Mouse (Mus musculus) urinary bladder, adult 2 months (tissue): ENCODE measurements around the gene Slco4a1. TPM values are rescaled to one million over a fixed set of nuclear protein-coding genes. Genes with fewer than 3 reads are reported as not detected.

Experiments used
- DNase-seq: peaks from one replicate; pipeline ENCODE4 v3.0.0; 2022; ENCODE audit warnings: low spot score
- polyA plus RNA-seq: library from polyadenylated mRNA; depleted of rRNA; stranded (reverse); fragments of >200 nt; gene quantifications from 2 replicates; pipeline ENCODE4 v1.2.3, GENCODE M21; 2012; rRNA removed

Gene Slco4a1
- polyA plus RNA-seq, 1 experiment, result 3.3 TPM

DNA sequence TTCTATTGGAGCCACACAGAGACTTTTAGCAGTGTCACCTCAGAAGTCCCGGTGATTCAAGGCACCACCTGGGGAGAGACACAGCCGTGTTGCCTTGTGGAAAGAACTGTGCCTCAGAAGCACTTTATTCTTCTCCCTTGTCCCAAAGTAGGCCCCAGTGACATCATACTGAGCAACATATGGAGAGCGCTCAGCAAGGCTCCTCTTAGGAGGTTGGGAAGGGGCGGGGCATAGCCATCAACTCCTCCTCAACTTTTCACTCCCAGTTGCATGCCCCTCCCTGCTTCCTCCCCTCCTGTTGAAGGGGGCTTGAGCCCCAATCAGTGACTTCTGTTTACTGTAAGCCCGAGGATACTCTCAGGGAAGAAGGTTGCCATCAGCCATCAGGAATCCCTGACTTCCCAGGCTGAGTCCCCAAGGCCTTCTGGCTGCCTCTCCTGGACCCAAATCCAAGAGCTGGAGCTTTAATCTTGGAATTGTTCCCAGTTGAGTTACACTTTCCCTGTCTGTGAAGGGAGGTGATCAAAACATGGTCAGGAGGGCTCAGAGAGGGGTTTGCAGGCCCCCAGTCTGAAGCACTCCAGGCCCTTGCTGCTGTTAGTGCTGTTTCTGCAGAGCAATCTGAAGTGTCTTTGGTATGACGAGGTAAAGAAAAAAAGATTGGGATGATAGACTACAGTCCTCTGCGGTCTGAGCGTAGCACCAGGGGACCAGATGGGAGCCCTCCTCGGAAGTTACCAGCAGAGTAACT is 45.3 kb downstream of the Slco4a1 start:
- no peak for DNase-seq

DNA sequence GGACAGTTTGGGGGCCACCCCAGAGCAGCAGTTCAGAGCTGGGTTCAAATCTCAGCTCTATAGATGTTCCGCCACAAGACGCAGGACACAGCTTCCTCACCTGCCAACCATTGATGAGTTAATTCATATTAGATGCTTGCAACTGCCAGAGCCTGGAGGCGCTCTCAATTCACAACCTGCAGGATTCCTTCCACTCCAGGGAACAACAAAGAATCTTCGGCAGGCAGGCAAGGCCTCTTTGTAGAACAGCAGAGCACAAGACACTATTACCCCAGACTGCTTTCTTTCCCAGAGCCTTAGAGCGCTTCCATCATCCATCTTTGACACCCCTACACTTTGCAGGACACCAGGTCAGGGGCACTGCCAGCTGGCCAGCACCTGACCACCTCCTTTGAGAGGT is 50.2 kb downstream of the Slco4a1 start:
- DNase-seq, result no peak

DNA sequence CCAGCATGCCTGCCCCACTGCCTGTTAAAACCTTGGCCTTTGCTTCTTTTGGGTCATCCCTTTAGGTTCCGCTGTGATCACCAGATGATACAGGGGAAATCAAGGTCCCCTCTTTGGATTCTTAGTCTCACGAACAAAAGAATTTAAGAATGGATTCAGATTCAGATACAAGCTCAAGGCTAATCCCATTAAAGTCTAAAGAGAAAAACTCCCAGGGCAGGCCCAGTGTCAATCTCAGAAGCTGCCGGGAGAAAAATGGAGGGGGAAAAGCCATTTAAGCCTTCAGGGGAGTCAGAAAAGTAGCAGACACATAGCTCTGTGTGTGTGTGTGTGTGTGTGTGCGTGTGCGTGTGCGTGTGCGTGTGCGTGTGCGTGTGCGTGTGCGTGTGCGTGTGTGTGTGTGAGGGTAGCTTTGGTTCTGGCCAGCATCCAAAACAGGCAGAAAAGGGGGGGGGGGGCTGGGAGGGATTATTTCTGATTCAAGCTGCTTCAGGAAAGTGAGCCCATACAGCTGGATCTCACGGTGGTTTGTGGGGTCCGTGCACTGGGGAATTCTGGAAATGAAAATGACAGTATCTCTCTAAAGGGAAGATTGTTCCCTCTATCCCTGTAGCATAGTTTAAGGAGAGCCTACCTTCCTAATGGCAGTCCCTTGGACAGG is 52.5 kb downstream of the Slco4a1 start:
- DNase-seq, result no peak

DNA sequence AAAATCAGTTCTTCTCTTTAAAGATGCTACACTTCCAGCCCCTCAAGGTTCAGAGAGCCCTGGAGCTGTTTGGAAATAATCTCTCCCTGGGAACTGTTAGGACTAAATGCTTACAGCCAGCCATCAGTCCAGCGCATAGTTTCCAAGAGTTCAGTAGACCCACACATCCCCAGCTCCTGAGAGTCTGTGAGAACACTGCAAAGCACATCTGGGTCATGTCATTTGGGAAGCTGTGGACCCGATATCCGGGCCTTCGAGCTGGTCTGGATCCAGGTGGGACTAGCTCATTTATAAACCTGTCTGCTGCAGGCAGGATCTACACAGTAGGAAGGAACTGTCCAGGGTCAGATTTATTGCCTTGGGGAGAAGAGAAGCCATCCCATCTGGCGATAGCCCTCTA is 54.8 kb downstream of the Slco4a1 start:
- no peak for DNase-seq

DNA sequence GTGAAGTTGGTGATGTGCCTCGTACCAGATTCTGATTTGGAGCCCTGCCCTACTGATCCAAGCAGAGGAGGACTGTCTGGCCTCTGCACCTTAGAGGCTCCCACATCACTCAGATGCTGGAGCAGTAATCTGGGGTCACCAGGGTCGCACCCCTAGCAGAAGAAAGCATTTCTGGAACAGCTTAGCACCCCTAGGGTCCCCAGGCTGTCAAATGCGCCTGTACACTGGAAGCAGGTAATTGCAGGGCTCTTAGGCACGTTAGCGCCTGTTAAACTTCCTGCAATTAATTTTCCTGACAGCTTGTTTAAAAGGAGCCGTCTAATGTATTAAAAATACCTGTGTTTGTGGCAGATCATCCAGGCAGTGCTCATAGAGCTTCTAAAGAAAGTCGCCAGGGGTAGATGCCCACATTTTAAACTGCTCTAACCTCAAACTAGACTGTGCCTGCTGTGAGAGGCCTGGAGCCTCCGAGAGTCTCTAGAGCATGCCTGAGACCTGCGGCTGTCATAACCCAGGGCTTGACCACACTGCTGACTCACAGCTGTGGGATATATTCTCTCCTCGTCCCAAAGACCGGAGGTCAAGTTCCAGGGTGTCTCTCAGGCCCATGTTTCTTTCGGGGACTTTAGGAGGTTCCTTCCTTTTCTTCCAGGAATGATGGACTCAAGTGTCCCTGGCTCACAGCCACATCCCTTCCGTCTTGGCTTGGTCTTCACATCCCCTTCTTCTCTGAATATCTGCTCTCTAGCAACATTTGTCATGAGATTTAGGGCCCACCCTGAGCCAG is 56.0 kb downstream of the Slco4a1 start:
- DNase-seq, result no peak

DNA sequence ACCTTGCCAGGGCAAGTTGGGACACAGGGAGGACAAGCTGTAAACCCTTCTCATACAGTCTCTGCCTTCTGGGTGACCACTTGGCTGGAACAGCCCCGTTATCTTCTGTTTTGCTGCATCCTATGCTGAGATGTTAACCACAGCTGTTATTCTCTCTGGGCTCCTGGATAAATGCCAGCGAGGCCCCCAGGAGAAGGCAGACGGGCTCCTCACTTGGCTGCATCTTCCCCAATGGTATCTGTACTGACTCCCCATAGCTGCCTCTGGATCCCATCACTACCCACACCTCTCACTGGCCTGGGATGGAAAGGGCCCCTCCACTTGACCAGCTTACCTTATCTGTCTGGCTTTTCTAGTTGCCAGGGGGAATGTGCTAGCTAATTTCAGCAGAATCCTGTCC is 57.0 kb downstream of the Slco4a1 start:
- no peak for DNase-seq

DNA sequence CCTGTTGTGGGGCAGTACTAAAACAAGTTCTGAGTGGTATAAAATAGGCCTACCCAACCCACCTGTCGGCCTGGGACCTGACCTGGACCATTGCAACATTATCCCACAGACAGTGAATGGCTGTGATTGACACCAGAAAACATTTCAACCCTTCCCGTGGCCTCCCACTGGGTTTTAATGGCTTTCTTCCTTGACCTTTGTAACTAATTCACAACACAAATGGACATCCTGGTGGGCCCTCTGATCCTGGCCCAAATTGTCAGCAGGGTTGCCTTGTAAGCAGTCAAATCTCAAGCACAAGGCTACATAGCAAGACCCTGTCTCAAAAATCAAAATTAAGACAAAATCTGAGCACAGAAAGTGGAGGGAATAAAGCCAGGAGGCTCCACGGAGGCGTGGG is 57.8 kb downstream of the Slco4a1 start:
- DNase-seq, result no peak

DNA sequence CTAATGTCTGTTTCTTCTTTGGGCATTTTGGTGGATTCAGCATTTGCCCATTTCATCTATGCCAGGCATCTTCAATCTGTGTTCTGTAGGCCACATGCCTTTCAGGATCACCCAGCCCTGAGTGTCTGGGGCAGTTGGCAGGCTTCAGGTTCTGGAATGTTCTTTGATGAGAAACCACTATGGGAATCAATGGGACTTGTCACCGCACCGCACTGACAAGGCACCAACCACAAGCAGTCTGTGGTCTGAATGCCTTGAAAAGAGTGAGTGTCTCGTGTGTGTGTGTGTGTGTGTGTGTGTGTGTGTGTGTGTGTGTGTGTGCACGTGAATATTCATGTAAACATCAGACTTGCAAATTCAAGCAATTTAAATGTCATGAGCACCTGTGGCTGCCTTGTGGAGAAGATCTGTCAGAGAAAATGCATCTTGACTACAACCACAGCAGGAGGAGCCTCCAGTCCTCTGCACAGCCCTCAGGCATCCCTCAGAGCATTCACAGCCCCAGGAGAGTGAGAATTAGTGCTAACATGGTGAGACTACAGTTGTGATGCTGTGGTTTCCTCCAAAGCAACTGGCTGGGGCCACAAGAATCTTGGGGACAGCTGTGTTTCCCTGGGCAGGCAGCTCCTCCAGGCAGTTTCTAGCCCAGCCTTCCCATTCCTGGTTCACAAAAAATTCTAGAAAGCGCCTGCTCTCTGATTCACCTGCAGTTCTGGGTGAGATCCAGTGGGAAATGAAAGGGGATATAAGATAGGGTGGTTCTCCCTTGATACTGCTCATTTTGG is 65.6 kb downstream of the Slco4a1 start:
- no peak for DNase-seq

DNA sequence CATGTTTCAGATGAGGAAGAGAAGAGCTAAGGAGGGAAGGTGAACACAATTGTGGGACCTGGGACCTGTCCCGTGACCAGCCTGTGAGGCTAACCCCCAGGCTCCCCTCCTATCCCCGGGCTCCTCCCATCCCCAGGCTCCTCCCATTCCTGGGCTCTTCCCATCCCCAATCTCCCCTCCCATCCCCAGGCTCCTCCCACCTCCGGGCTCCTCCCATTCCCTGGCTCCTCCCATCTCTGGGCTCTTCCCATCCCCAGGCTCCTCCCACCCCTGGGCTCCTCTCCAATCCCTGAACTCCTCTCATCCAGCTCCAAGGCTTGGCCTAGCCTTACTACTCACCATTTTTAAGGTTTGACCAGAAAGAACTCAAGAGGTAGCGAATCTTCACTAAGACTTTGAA is 66.8 kb downstream of the Slco4a1 start:
- DNase-seq, result no peak

Other genes with a start within 250 kb of the Slco4a1 start
- gene Lama5, start 230.4 kb upstream of the Slco4a1 start, polyA plus RNA-seq, result 144 and 160 TPM in 2 replicates
- gene Rps21, start 198.9 kb upstream of the Slco4a1 start, polyA plus RNA-seq, result 3,847 and 3,981 TPM in 2 replicates
- 25.4 and 28.3 TPM in 2 replicates for gene Cables2, start 182.7 kb upstream of the Slco4a1 start, polyA plus RNA-seq
- gene Rbbp8nl, start 166.4 kb upstream of the Slco4a1 start, polyA plus RNA-seq, result 4.6 and 5.9 TPM in 2 replicates
- 23.2 and 32.9 TPM in 2 replicates for gene Gata5, start 121.5 kb upstream of the Slco4a1 start, polyA plus RNA-seq
- 0.07 and 0.12 TPM in 2 replicates for gene Ntsr1, start 43.7 kb downstream of the Slco4a1 start, polyA plus RNA-seq
- gene Mrgbp, start 125.1 kb downstream of the Slco4a1 start, polyA plus RNA-seq, result 21.8 and 27.0 TPM in 2 replicates
- gene Ogfr, start 133.0 kb downstream of the Slco4a1 start, polyA plus RNA-seq, result 28.2 and 31.9 TPM in 2 replicates
- gene Col9a3, start 141.5 kb downstream of the Slco4a1 start, polyA plus RNA-seq, result 1.5 and 1.7 TPM in 2 replicates
- 0.37 and 0.62 TPM in 2 replicates for gene Tcfl5, start 186.5 kb downstream of the Slco4a1 start, polyA plus RNA-seq